14 mouse cellular contexts compared by ENCODE assay signal in genomic region chr7:73716841-73717240, GRCm38 (mm10). TPM values are rescaled to one million over a fixed set of nuclear protein-coding genes. Genes with fewer than 3 reads are reported as not detected.
DNase-seq lines count a peak whose midpoint lies in the region; ATAC-seq lines count a peak whose summit lies in the region.
"Had no signal": no experiment of that assay in that cellular context is flagged by ENCODE, and none has a peak within 500 bp of the region (broad histone marks: within the 10 kb centered on the region; RNA-seq: fewer than 3 reads in every experiment).

No protein-coding gene starts in this region.

- no peak overlapping the region for H3K9ac ChIP-seq in forebrain, embryonic 13.5 days
- H3K9ac ChIP-seq in forebrain, embryonic 16.5 days (replicated peaks; ENCODE audit: low read depth, low read length), result no peak overlapping the region
- no peak overlapping the region for H3K9ac ChIP-seq in embryonic facial prominence, embryonic 12.5 days
- no peak overlapping the region for H3K9ac ChIP-seq in limb, embryonic 13.5 days
- H3K9ac ChIP-seq: liver, embryonic 13.5 days had no signal

- intact Hi-C loops in left cerebral cortex, postnatal 4 days (cut with DNase I), result no loop called here
- intact Hi-C loops in left cerebral cortex, postnatal 14 days (cut with DNase I), result no loop called here

- no peaks in the 10 kb centered on the region for H3K27me3 ChIP-seq in forebrain, embryonic 13.5 days
- no peaks in the 10 kb centered on the region for H3K27me3 ChIP-seq in forebrain, embryonic 16.5 days (replicated peaks; ENCODE audit: control insufficient read depth, insufficient read depth, low read length)
- no peaks in the 10 kb centered on the region for H3K27me3 ChIP-seq in embryonic facial prominence, embryonic 12.5 days
- no peaks in the 10 kb centered on the region for H3K27me3 ChIP-seq in limb, embryonic 13.5 days
- H3K27me3 ChIP-seq: liver, embryonic 13.5 days had no signal

- H3K4me3 ChIP-seq in forebrain, embryonic 13.5 days, result no peak overlapping the region
- no peak overlapping the region for H3K4me3 ChIP-seq in forebrain, embryonic 16.5 days (replicated peaks; ENCODE audit: low read length)
- no peak overlapping the region for H3K4me3 ChIP-seq in embryonic facial prominence, embryonic 12.5 days
- no peak overlapping the region for H3K4me3 ChIP-seq in limb, embryonic 13.5 days
- H3K4me3 ChIP-seq: left cerebral cortex, adult 2 months; liver, embryonic 13.5 days had no signal

- H3K36me3 ChIP-seq in forebrain, embryonic 13.5 days (ENCODE audit: poor library complexity, severe bottlenecking), result no peaks in the 10 kb centered on the region
- no peaks in the 10 kb centered on the region for H3K36me3 ChIP-seq in forebrain, embryonic 16.5 days (ENCODE audit: control insufficient read depth, insufficient read depth)
- no peaks in the 10 kb centered on the region for H3K36me3 ChIP-seq in embryonic facial prominence, embryonic 12.5 days
- no peaks in the 10 kb centered on the region for H3K36me3 ChIP-seq in limb, embryonic 13.5 days
- H3K36me3 ChIP-seq: G1E; liver, embryonic 13.5 days had no signal

- peak; percentile 55 for DNase-seq in left cerebral cortex, postnatal 4 days
- DNase-seq in left cerebral cortex, postnatal 14 days (ENCODE audit: low spot score in 2 of 2), result no peak
- no peak for DNase-seq in spleen, postnatal 4 days (ENCODE audit: low spot score in 2 of 2)
- no peak for DNase-seq in B cell, adult 2 months
- DNase-seq: kidney, adult 9 months; liver, embryonic 13.5 days; thymus, adult 18-20 months had no signal

- ATAC-seq in forebrain, embryonic 13.5 days, result no peak
- ATAC-seq in forebrain, embryonic 16.5 days, result no peak
- ATAC-seq in embryonic facial prominence, embryonic 12.5 days (ENCODE audit: insufficient number of reproducible peaks, insufficient read depth, low FRiP score, low TSS enrichment), result no peak
- ATAC-seq in limb, embryonic 13.5 days (ENCODE audit: low FRiP score, low read depth), result no peak

- peaks cover 6% of the 10 kb centered on the region; the same call in 1 of the 2 replicates for H3K9me3 ChIP-seq in forebrain, embryonic 13.5 days (replicated peaks)
- H3K9me3 ChIP-seq in forebrain, embryonic 16.5 days (ENCODE audit: control insufficient read depth, low read length), result no peaks in the 10 kb centered on the region
- no peaks in the 10 kb centered on the region for H3K9me3 ChIP-seq in embryonic facial prominence, embryonic 12.5 days
- 0 out of 2 replicates have a peak, but pooled peaks cover 5% of the 10 kb centered on the region for H3K9me3 ChIP-seq in limb, embryonic 13.5 days
- H3K9me3 ChIP-seq: G1E; liver, embryonic 13.5 days had no signal

- peak overlapping the region; percentile 32; the same call in 1 of the 2 replicates for H3K27ac ChIP-seq in forebrain, embryonic 13.5 days
- no peak overlapping the region for H3K27ac ChIP-seq in forebrain, embryonic 16.5 days (ENCODE audit: low read length)
- H3K27ac ChIP-seq in embryonic facial prominence, embryonic 12.5 days, result 0 out of 2 replicates have a peak overlapping the region, but pooled peaks have one; percentile 30
- H3K27ac ChIP-seq in limb, embryonic 13.5 days, result 0 out of 2 replicates have a peak overlapping the region, but pooled peaks have one; percentile 22
- H3K27ac ChIP-seq: liver, embryonic 13.5 days; macrophage had no signal

- 67% methylated on average over 3 of the region's 3 CpGs for WGBS in forebrain, embryonic 13.5 days
- WGBS in forebrain, embryonic 16.5 days, result 70% methylated on average over 3 of the region's 3 CpGs
- 57% methylated on average over 3 of the region's 3 CpGs for WGBS in embryonic facial prominence, embryonic 12.5 days
- WGBS in limb, embryonic 13.5 days, result 59% methylated on average over 3 of the region's 3 CpGs

- no peak overlapping the region for H3K4me2 ChIP-seq in forebrain, embryonic 13.5 days
- no peak overlapping the region for H3K4me2 ChIP-seq in forebrain, embryonic 16.5 days (ENCODE audit: low read length)
- peak overlapping the region; percentile 11; the same call in 1 of the 2 replicates for H3K4me2 ChIP-seq in embryonic facial prominence, embryonic 12.5 days (replicated peaks)
- 0 out of 2 replicates have a peak overlapping the region, but pooled peaks have one; percentile 7 for H3K4me2 ChIP-seq in limb, embryonic 13.5 days (replicated peaks)
- H3K4me2 ChIP-seq: liver, embryonic 13.5 days had no signal

- H3K4me1 ChIP-seq in forebrain, embryonic 13.5 days, result peaks cover 10% of the 10 kb centered on the region; the same call in 1 of the 2 replicates
- 0 out of 2 replicates have a peak, but pooled peaks cover 2% of the 10 kb centered on the region for H3K4me1 ChIP-seq in forebrain, embryonic 16.5 days (replicated peaks; ENCODE audit: control insufficient read depth, insufficient read depth, low read length)
- H3K4me1 ChIP-seq in embryonic facial prominence, embryonic 12.5 days, result peaks cover 12% of the 10 kb centered on the region; the same call in 1 of the 2 replicates
- H3K4me1 ChIP-seq in limb, embryonic 13.5 days, result peaks cover 9% of the 10 kb centered on the region; the same call in 1 of the 2 replicates
- H3K4me1 ChIP-seq: liver, embryonic 13.5 days had no signal

RNA-seq across cellular contexts. Expression of gene Fam174b, which starts 23.3 kb away (rescaled TPM):
- polyA plus RNA-seq in forebrain, embryonic 13.5 days (2015; fragmentation: Nextera tagmentation; extraction: Ambion mirVana), result 15.9 and 16.7 TPM in 2 replicates
- 39.6 and 40.9 TPM in 2 replicates for polyA plus RNA-seq in forebrain, embryonic 16.5 days (2015; fragmentation: Nextera tagmentation; extraction: Ambion mirVana)
- 10 to 100 TPM; 42.3 to 44.1 TPM for total RNA-seq in left cerebral cortex, postnatal 4 days (2021)
- 10 to 100 TPM; 37.3 to 42.5 TPM for total RNA-seq in left cerebral cortex, postnatal 14 days (2021)
- 52.0 and 55.0 TPM in 2 replicates for polyA plus RNA-seq in embryonic facial prominence, embryonic 12.5 days (2016; fragmentation: Nextera tagmentation; extraction: Ambion mirVana)
- polyA plus RNA-seq in limb, embryonic 13.5 days (2015; fragmentation: Nextera tagmentation; extraction: Ambion mirVana), result 37.4 TPM in 2 replicates

Comparison
In these comparisons a context has a peak if more than half of its experiments do, and no peak if none do; other contexts are left out.
1. H3K4me2 ChIP-seq: peak in embryonic facial prominence, embryonic 12.5 days (single experiment) and limb, embryonic 13.5 days (single experiment); none in forebrain, embryonic 13.5 days (single experiment) and forebrain, embryonic 16.5 days (single experiment).